Comparison of ENCODE assay signal across 9 mouse cellular contexts in genomic region chr5:115569308-115569707, GRCm38 (mm10). TPM values are rescaled to one million over a fixed set of nuclear protein-coding genes. Genes with fewer than 3 reads are reported as not detected.
DNase-seq lines count a peak whose midpoint lies in the region; ATAC-seq and TF ChIP-seq lines count a peak whose summit lies in the region.
"Had no signal": no experiment of that assay in that cellular context is flagged by ENCODE, and none has a peak within 500 bp of the region (broad histone marks: within the 10 kb centered on the region; RNA-seq: fewer than 3 reads in every experiment).

No protein-coding gene starts in this region.

- WGBS in heart, embryonic 13.5 days, result 62% methylated on average over 11 of the region's 11 CpGs
- 59% methylated on average over 11 of the region's 11 CpGs for WGBS in liver, embryonic 15.5 days (ENCODE audit: insufficient replicate concordance)

- H3K36me3 ChIP-seq in heart, embryonic 13.5 days, result peaks cover 35% of the 10 kb centered on the region
- peaks cover 27% of the 10 kb centered on the region for H3K36me3 ChIP-seq in liver, embryonic 15.5 days (replicated peaks)

- peak; percentile 49 for TF ChIP-seq CTCF in layer of hippocampus, adult 2 months (conservative IDR thresholded peaks at IDR 0.05)

- intact Hi-C loops in heart, postnatal 10 days (cut with DNase I), result no loop called here

- no peak for ATAC-seq in heart, embryonic 13.5 days (ENCODE audit: extremely low read depth, insufficient number of reproducible peaks, low FRiP score, low TSS enrichment)
- ATAC-seq in liver, embryonic 15.5 days (ENCODE audit: insufficient read depth), result no peak

- no peak overlapping the region for H3K9ac ChIP-seq in heart, embryonic 13.5 days
- H3K9ac ChIP-seq in liver, embryonic 15.5 days, result no peak overlapping the region

- peaks cover 71% of the 10 kb centered on the region for H3K4me1 ChIP-seq in heart, embryonic 13.5 days
- H3K4me1 ChIP-seq in brown adipose tissue, adult 24 weeks (ENCODE audit: control insufficient read depth, insufficient read depth, insufficient read length, low read length), result peaks cover 18% of the 10 kb centered on the region
- H3K4me1 ChIP-seq in liver, embryonic 15.5 days (replicated peaks), result peaks cover 47% of the 10 kb centered on the region

- H3K4me3 ChIP-seq in heart, embryonic 13.5 days, result no peak overlapping the region
- no peak overlapping the region for H3K4me3 ChIP-seq in layer of hippocampus, adult 2 months
- H3K4me3 ChIP-seq in brown adipose tissue, adult 24 weeks (ENCODE audit: insufficient read depth, low read depth, low read length), result no peak overlapping the region
- no peak overlapping the region for H3K4me3 ChIP-seq in liver, embryonic 15.5 days (replicated peaks)

- no peak overlapping the region for H3K4me2 ChIP-seq in heart, embryonic 13.5 days
- H3K4me2 ChIP-seq in liver, embryonic 15.5 days, result no peak overlapping the region; the same call in 1 of the 2 replicates

- H3K9me3 ChIP-seq in heart, embryonic 13.5 days, result no peaks in the 10 kb centered on the region
- no peaks in the 10 kb centered on the region for H3K9me3 ChIP-seq in liver, embryonic 15.5 days (replicated peaks)

- H3K27ac ChIP-seq in heart, embryonic 13.5 days (replicated peaks), result peak overlapping the region; percentile 16
- peak overlapping the region; percentile 53; the same call in 1 of the 2 replicates for H3K27ac ChIP-seq in layer of hippocampus, adult 2 months
- peak overlapping the region; percentile 17; the same call in 1 of the 2 replicates for H3K27ac ChIP-seq in brown adipose tissue, adult 24 weeks (replicated peaks; ENCODE audit: low read depth, low read length)
- H3K27ac ChIP-seq in liver, embryonic 15.5 days (replicated peaks), result peak overlapping the region; percentile 61

- no peak for DNase-seq in heart, postnatal 10 days
- DNase-seq in layer of hippocampus, adult 2 months (ENCODE audit: low spot score in 2 of 2), result no peak
- no peak for DNase-seq in layer of hippocampus, adult 8-10 months (ENCODE audit: low spot score in 2 of 2)
- no peak for DNase-seq in adipocyte (ENCODE audit: low spot score)
- DNase-seq in layer of hippocampus, postnatal 36 days, result no peak
- DNase-seq: cerebellum, postnatal 36 days had no signal

- no peaks in the 10 kb centered on the region for H3K27me3 ChIP-seq in heart, embryonic 13.5 days (replicated peaks)
- no peaks in the 10 kb centered on the region for H3K27me3 ChIP-seq in liver, embryonic 15.5 days

RNA-seq across cellular contexts. Expression of gene Gcn1l1, which starts 4.3 kb away (rescaled TPM):
- 24.6 and 26.7 TPM in 2 replicates for polyA plus RNA-seq in heart, embryonic 13.5 days (2015; fragmentation: Nextera tagmentation; extraction: Ambion mirVana)
- total RNA-seq in heart, postnatal 10 days (2021), result 10 to 100 TPM; 47.2 to 51.7 TPM
- 10 to 100 TPM; 74.5 to 76.7 TPM for total RNA-seq in layer of hippocampus, adult 2 months (2021)
- 10 to 100 TPM; 72.7 to 85.7 (median 77.4) TPM for total RNA-seq in layer of hippocampus, adult 8-10 months (2022)
- 9.9 and 15.0 TPM in 2 replicates for polyA plus RNA-seq in brown adipose tissue, adult 24 weeks (2012; ENCODE audit: insufficient read depth, insufficient read length, missing spikeins)
- 15.0 and 17.3 TPM in 2 replicates for polyA plus RNA-seq in liver, embryonic 15.5 days (2015; fragmentation: Nextera tagmentation; extraction: Ambion mirVana)
- total RNA-seq in layer of hippocampus, postnatal 36 days (2021), result 10 to 100 TPM; 69.4 to 73.1 TPM

RNA-seq across cellular contexts. Expression of gene Rplp0, which starts 10.0 kb away (rescaled TPM):
- polyA plus RNA-seq in heart, embryonic 13.5 days (2015; fragmentation: Nextera tagmentation; extraction: Ambion mirVana), result 1,009 and 1,125 TPM in 2 replicates
- total RNA-seq in heart, postnatal 10 days (2021), result 100 to 1,000 TPM; 788 to 793 TPM
- 100 to 1,000 TPM; 225 to 234 TPM for total RNA-seq in layer of hippocampus, adult 2 months (2021)
- 100 to 1,000 TPM; 188 to 289 (median 230) TPM for total RNA-seq in layer of hippocampus, adult 8-10 months (2022)
- polyA plus RNA-seq in brown adipose tissue, adult 24 weeks (2012; ENCODE audit: insufficient read depth, insufficient read length, missing spikeins), result 575 and 685 TPM in 2 replicates
- 1,028 and 1,078 TPM in 2 replicates for polyA plus RNA-seq in liver, embryonic 15.5 days (2015; fragmentation: Nextera tagmentation; extraction: Ambion mirVana)
- 100 to 1,000 TPM; 223 to 227 TPM for total RNA-seq in layer of hippocampus, postnatal 36 days (2021)
